Mouse (Mus musculus) cerebellum, adult 2 months (tissue): Measurements from ENCODE around the gene Ccnt1. TPM values are rescaled to one million over a fixed set of nuclear protein-coding genes. Genes with fewer than 3 reads are reported as not detected.
A peak's percentile ranks its signal among the peaks of the same experiment; 100 is the strongest.

ENCODE experiments used
- DNase-seq, 2 experiments: peaks; one replicate each; pipeline ENCODE4 v3.0.0; 2021
- H3K27ac ChIP-seq: fragments of 200-500 bp; 2 replicates; pipeline ENCODE4 v1.5.1; 2012; ENCODE audit warnings: low read length, control low read depth, inconsistent platforms; ENCODE audit not compliant: insufficient read depth
- H3K27me3 ChIP-seq: fragments of 200-500 bp; 2 replicates; pipeline ENCODE4 v1.6.1; 2012; ENCODE audit warnings: inconsistent platforms, mild to moderate bottlenecking, low read length, moderate library complexity; ENCODE audit not compliant: control insufficient read depth, insufficient read depth
- H3K4me1 ChIP-seq: fragments of 200-500 bp; 2 replicates; pipeline ENCODE4 v1.6.1; 2011; ENCODE audit warnings: low read length; ENCODE audit not compliant: control insufficient read depth, insufficient read depth
- H3K4me3 ChIP-seq: fragments of 200-500 bp; replicated peaks from 2 replicates; pipeline ENCODE3; 2011; ENCODE audit warnings: mild to moderate bottlenecking, low read depth, low read length, control low read depth; ENCODE audit not compliant: insufficient read depth
- CTCF ChIP-seq: fragments of 200-500 bp; IDR thresholded peaks from 2 replicates; pipeline ENCODE4 v1.5.1; 2011; ENCODE audit warnings: low read depth, mild to moderate bottlenecking, control low read depth, low read length, moderate library complexity, borderline replicate concordance; ENCODE audit not compliant: insufficient read depth
- POLR2A ChIP-seq: fragments of 200-500 bp; IDR thresholded peaks from 2 replicates; pipeline ENCODE4 v1.6.1; 2011; ENCODE audit warnings: low read length, control low read depth, borderline replicate concordance; ENCODE audit not compliant: insufficient read depth
- WGBS: fragments of 180-500 bp; shearing (Covaris S2); methylation state at CpG from one replicate; pipeline ENCODE4 v1.1.7; 2018; 5-methylcytosine and 5-hydroxymethylcytosine counted together
- polyA plus RNA-seq: library from polyadenylated mRNA; depleted of rRNA; stranded (reverse); fragments of >200 nt; gene quantifications from 2 replicates; pipeline ENCODE4 v1.2.3, GENCODE M21; 2012

The Ccnt1 gene
- polyA plus RNA-seq, 1 experiment: 24.2 TPM

- DNase-seq: peak in 1 of 2 experiments; percentile 41
- Histone ChIP-seq H3K27ac (no peak overlapping the region), H3K4me3 (no peak overlapping the region), H3K4me1 (peaks cover 9% of the 10 kb centered on the region; the same call in 1 of the 2 replicates), H3K27me3 (no peaks in the 10 kb centered on the region)
- TF ChIP-seq POLR2A (no peak), CTCF (no peak)
- 60% methylated on average over 8 of the region's 8 CpGs for WGBS
Observed at GRCm38 (mm10) chr15:98512232-98512631, 58.5 kb downstream of the Ccnt1 start.

GRCm38 (mm10) chr15:98511386-98511928 is 59.3 kb downstream of the Ccnt1 start:
- H3K27ac ChIP-seq: no peak overlapping the region
- H3K4me3 ChIP-seq: no peak overlapping the region
- H3K27me3 ChIP-seq: no peaks in the 10 kb centered on the region
- H3K4me1 ChIP-seq: peaks cover 9% of the 10 kb centered on the region; the same call in 1 of the 2 replicates
- WGBS: 76% methylated on average over 13 of the region's 13 CpGs
- TF ChIP-seq POLR2A (no peak), CTCF (no peak)
- no peak for DNase-seq

- DNase-seq: peak; percentile 66 to 80
- H3K4me3 ChIP-seq: peak overlapping the region; percentile 56
- H3K27ac ChIP-seq: no peak overlapping the region
- peaks cover 9% of the 10 kb centered on the region; the same call in 1 of the 2 replicates for H3K4me1 ChIP-seq
- TF ChIP-seq CTCF (peak; percentile 82), POLR2A (no peak)
- no peaks in the 10 kb centered on the region for H3K27me3 ChIP-seq
- 35% methylated on average over 25 of the region's 25 CpGs for WGBS
Observed at GRCm38 (mm10) chr15:98510438-98511385, 60.0 kb downstream of the Ccnt1 start.

- Histone ChIP-seq H3K27ac (no peak overlapping the region), H3K4me3 (no peak overlapping the region), H3K4me1 (peaks cover 9% of the 10 kb centered on the region; the same call in 1 of the 2 replicates), H3K27me3 (no peaks in the 10 kb centered on the region)
- TF ChIP-seq CTCF (no peak), POLR2A (no peak)
- DNase-seq: no peak
- WGBS: 53% methylated on average over 2 of the region's 2 CpGs
Observed at GRCm38 (mm10) chr15:98509387-98509786, 61.3 kb downstream of the Ccnt1 start.

GRCm38 (mm10) chr15:98507321-98507720 is 63.4 kb downstream of the Ccnt1 start:
- WGBS: 81% methylated on average over 6 of the region's 6 CpGs
- H3K27ac ChIP-seq: no peak overlapping the region

GRCm38 (mm10) chr15:98506253-98506957 is 64.3 kb downstream of the Ccnt1 start:
- H3K4me1 ChIP-seq: peaks cover 3% of the 10 kb centered on the region; the same call in 1 of the 2 replicates
- 77% methylated on average over 9 of the region's 9 CpGs for WGBS
- H3K4me3 ChIP-seq: no peak overlapping the region
- no peaks in the 10 kb centered on the region for H3K27me3 ChIP-seq
- H3K27ac ChIP-seq: no peak overlapping the region
- TF ChIP-seq POLR2A (no peak), CTCF (no peak)
- DNase-seq: no peak

More at GRCm38 (mm10) chr15:98507321-98507720, 63.4 kb downstream of the Ccnt1 start:
- Histone ChIP-seq H3K27me3 (no peaks in the 10 kb centered on the region), H3K4me3 (no peak overlapping the region), H3K4me1 (peaks cover 3% of the 10 kb centered on the region; the same call in 1 of the 2 replicates)
- TF ChIP-seq POLR2A (no peak), CTCF (no peak)
- no peak for DNase-seq

GRCm38 (mm10) chr15:98504514-98504913 is 66.2 kb downstream of the Ccnt1 start:
- WGBS: 16% methylated on average over 18 of the region's 18 CpGs
- no peak overlapping the region for H3K4me3 ChIP-seq

More at GRCm38 (mm10) chr15:98504514-98504913, 66.2 kb downstream of the Ccnt1 start:
- TF ChIP-seq POLR2A: no peak
- peak; percentile 61; the same call in 1 of the 2 replicates for TF ChIP-seq CTCF
- Histone ChIP-seq H3K4me1 (no peaks in the 10 kb centered on the region), H3K27me3 (no peaks in the 10 kb centered on the region), H3K27ac (no peak overlapping the region)
- DNase-seq: peak in 1 of 2 experiments; percentile 52
